ENCODE assay signal across 10 mouse cellular contexts in the genomic region with DNA sequence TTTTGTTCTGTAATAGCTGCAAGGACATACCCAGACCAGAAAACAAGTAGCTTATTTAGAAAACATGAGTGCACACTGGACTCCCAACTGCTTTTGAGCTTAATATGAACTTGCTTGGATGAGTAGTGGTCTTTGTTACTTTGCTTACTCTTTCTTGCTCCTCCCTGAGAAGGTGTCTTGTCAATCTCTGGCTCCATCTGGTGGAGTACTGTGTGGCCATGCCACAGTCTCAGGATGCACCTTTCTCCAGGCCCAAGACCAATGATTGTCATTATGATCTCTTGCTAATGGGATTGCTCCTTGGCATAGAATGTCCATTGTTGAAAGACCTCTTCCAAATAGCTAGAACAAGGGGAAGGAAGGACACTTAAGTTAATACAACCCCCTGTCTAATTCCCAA.
A peak's percentile ranks its signal among the peaks of the same experiment; 100 is the strongest.
DNase-seq lines count a peak whose midpoint lies in the region; ATAC-seq and TF ChIP-seq lines count a peak whose summit lies in the region.
"Had no signal": no experiment of that assay in that cellular context is flagged by ENCODE, and none has a peak within 500 bp of the region (broad histone marks: within the 10 kb centered on the region; RNA-seq: fewer than 3 reads in every experiment).

No protein-coding gene starts in this region.

- no peaks in the 10 kb centered on the region for H3K4me1 ChIP-seq in kidney, adult 2 months (ENCODE audit: control insufficient read depth, insufficient read depth, low read length)
- H3K4me1 ChIP-seq in kidney, embryonic 14.5 days (ENCODE audit: control insufficient read depth, insufficient read depth, low read length): no peaks in the 10 kb centered on the region
- H3K4me1 ChIP-seq in ES-Bruce4 (ENCODE audit: control insufficient read depth, insufficient read depth, low read length): no peaks in the 10 kb centered on the region
- H3K4me1 ChIP-seq in hindbrain, embryonic 10.5 days (replicated peaks): no peaks in the 10 kb centered on the region
- H3K4me1 ChIP-seq: heart, embryonic 15.5 days; megakaryocyte, embryonic 14.5 days had no signal

- H3K4me2 ChIP-seq in kidney, embryonic 14.5 days (replicated peaks; ENCODE audit: low read depth, low read length): no peak overlapping the region
- H3K4me2 ChIP-seq: heart, embryonic 15.5 days had no signal

- ATAC-seq in kidney, embryonic 14.5 days (ENCODE audit: low FRiP score, low TSS enrichment): no peak; the same call in 1 of the 2 replicates
- ATAC-seq in inflammation-experienced regulatory T-cells, adult 6 months: no peak

- TF ChIP-seq POLR2A in kidney, adult 2 months (IDR thresholded peaks at IDR 0.05; ENCODE audit: low read depth, low read length): no peak
- no peak for TF ChIP-seq POLR2A in ES-Bruce4 (IDR thresholded peaks at IDR 0.05; ENCODE audit: insufficient read depth, low read length)

- TF ChIP-seq EP300 in ES-Bruce4 (IDR thresholded peaks at IDR 0.05; ENCODE audit: insufficient read depth, low read depth, low read length): no peak

- H3K9me3 ChIP-seq in kidney, embryonic 14.5 days (ENCODE audit: control insufficient read depth, low read length): no peaks in the 10 kb centered on the region
- no peaks in the 10 kb centered on the region for H3K9me3 ChIP-seq in ES-Bruce4 (replicated peaks; ENCODE audit: control insufficient read depth, insufficient read depth, low read length, poor library complexity, severe bottlenecking)
- no peaks in the 10 kb centered on the region for H3K9me3 ChIP-seq in hindbrain, embryonic 10.5 days
- H3K9me3 ChIP-seq: heart, embryonic 15.5 days; megakaryocyte, embryonic 14.5 days had no signal

- no peak overlapping the region for H3K27ac ChIP-seq in kidney, adult 2 months (ENCODE audit: insufficient read depth, low read depth, low read length)
- no peak overlapping the region for H3K27ac ChIP-seq in kidney, embryonic 14.5 days (ENCODE audit: low read depth, low read length)
- H3K27ac ChIP-seq in ES-Bruce4 (ENCODE audit: insufficient read depth, low read length): no peak overlapping the region
- H3K27ac ChIP-seq in hindbrain, embryonic 10.5 days: no peak overlapping the region
- H3K27ac ChIP-seq: heart, embryonic 15.5 days had no signal

- no peak overlapping the region for H3K4me3 ChIP-seq in kidney, adult 2 months (ENCODE audit: insufficient read depth, low read depth, low read length)
- H3K4me3 ChIP-seq in kidney, embryonic 14.5 days (ENCODE audit: low read length): no peak overlapping the region
- H3K4me3 ChIP-seq in ES-Bruce4 (ENCODE audit: low read depth, low read length): no peak overlapping the region
- no peak overlapping the region for H3K4me3 ChIP-seq in hindbrain, embryonic 10.5 days
- H3K4me3 ChIP-seq: heart, embryonic 15.5 days; megakaryocyte, embryonic 14.5 days had no signal

- H3K9ac ChIP-seq in kidney, embryonic 14.5 days (ENCODE audit: low read depth, low read length): no peak overlapping the region
- H3K9ac ChIP-seq in ES-Bruce4 (ENCODE audit: low read depth, poor library complexity, severe bottlenecking): no peak overlapping the region
- H3K9ac ChIP-seq: heart, embryonic 15.5 days had no signal

- H3K36me3 ChIP-seq in kidney, adult 2 months (ENCODE audit: control insufficient read depth, insufficient read depth, low read length): no peaks in the 10 kb centered on the region
- H3K36me3 ChIP-seq in kidney, embryonic 14.5 days (ENCODE audit: control insufficient read depth, insufficient read depth, low read length): no peaks in the 10 kb centered on the region
- no peaks in the 10 kb centered on the region for H3K36me3 ChIP-seq in ES-Bruce4 (ENCODE audit: control insufficient read depth, insufficient read depth, low read length, poor library complexity, severe bottlenecking)
- no peaks in the 10 kb centered on the region for H3K36me3 ChIP-seq in hindbrain, embryonic 10.5 days
- H3K36me3 ChIP-seq: heart, embryonic 15.5 days had no signal

- DNase-seq in kidney, adult 2 months: peak; percentile 30
- peak; percentile 29 for DNase-seq in adrenal gland, postnatal 14 days
- DNase-seq in hindbrain, embryonic 10.5 days (ENCODE audit: low spot score): peak; percentile 11
- peak; percentile 34 for DNase-seq in lung, postnatal 10 days
- DNase-seq in spleen, adult 18-20 months: no peak

- no peaks in the 10 kb centered on the region for H3K27me3 ChIP-seq in kidney, adult 2 months (replicated peaks; ENCODE audit: control insufficient read depth, insufficient read depth, low read length)
- H3K27me3 ChIP-seq in kidney, embryonic 14.5 days (ENCODE audit: control insufficient read depth, insufficient read depth, low read length): no peaks in the 10 kb centered on the region
- no peaks in the 10 kb centered on the region for H3K27me3 ChIP-seq in ES-Bruce4 (ENCODE audit: control insufficient read depth, insufficient read depth, low read length, poor library complexity, severe bottlenecking)
- no peaks in the 10 kb centered on the region for H3K27me3 ChIP-seq in hindbrain, embryonic 10.5 days (ENCODE audit: insufficient read depth, poor library complexity, severe bottlenecking)
- H3K27me3 ChIP-seq: heart, embryonic 15.5 days; megakaryocyte, embryonic 14.5 days had no signal

- TF ChIP-seq CTCF in kidney, adult 2 months (conservative IDR thresholded peaks at IDR 0.05; ENCODE audit: insufficient read depth, insufficient read length, low read depth, low read length): peak; percentile 63
- TF ChIP-seq CTCF in ES-Bruce4 (IDR thresholded peaks at IDR 0.05; ENCODE audit: low read depth, low read length): peak; percentile 47

Comparison
In these comparisons a context has a peak if more than half of its experiments do, and no peak if none do; other contexts are left out.
1. DNase-seq: peak in kidney, adult 2 months (single experiment), adrenal gland, postnatal 14 days (single experiment), hindbrain, embryonic 10.5 days (single experiment) and lung, postnatal 10 days (single experiment); none in spleen, adult 18-20 months (0 of 2).